Mouse (Mus musculus) CH12.LX (cell line): ENCODE measurements around the gene Asic2. TPM values are rescaled to one million over a fixed set of nuclear protein-coding genes. Genes with fewer than 3 reads are reported as not detected.

Source experiments
- DNase-seq: peaks from one replicate; pipeline ENCODE4 v3.0.0-alpha.2; 2013; ENCODE audit errors: extremely low read depth
- H3K27ac ChIP-seq: 2 replicates; pipeline ENCODE4 v1.5.1; 2012; ENCODE audit warnings: low read depth, mild to moderate bottlenecking, control low read depth, moderate library complexity; ENCODE audit not compliant: insufficient read depth
- H3K27me3 ChIP-seq: replicated peaks from 2 replicates; pipeline ENCODE3; 2012; ENCODE audit warnings: inconsistent platforms
- H3K36me3 ChIP-seq, 2 experiments: replicated peaks in 1 of 2; 2 replicates each; pipeline versions ENCODE3 to v1.6.1; 2012; ENCODE audit warnings: inconsistent platforms in 1 of 2, low read length in 1 of 2, mild to moderate bottlenecking in 1 of 2, mixed read lengths in 1 of 2, moderate library complexity in 1 of 2; ENCODE audit not compliant: control insufficient read depth in 1 of 2, insufficient read depth in 1 of 2
- H3K4me1 ChIP-seq, 2 experiments: 2 replicates each; pipeline ENCODE4 v1.6.1; 2012; ENCODE audit warnings: inconsistent platforms in 1 of 2, moderate library complexity in 1 of 2; ENCODE audit not compliant: insufficient read depth in 2 of 2, control insufficient read depth in 1 of 2
- H3K4me2 ChIP-seq: 2 replicates; pipeline ENCODE4 v1.6.1; 2012; ENCODE audit warnings: low read depth, mild to moderate bottlenecking, control low read depth; ENCODE audit not compliant: poor library complexity, insufficient read depth, severe bottlenecking
- H3K4me3 ChIP-seq, 3 experiments: fragments of 150-350 bp in 1 of 3; sonication (generic) in 1 of 3; replicated peaks in 1 of 3; 2 replicates each; pipeline versions ENCODE3 to v1.5.1; 2011 to 2012; ENCODE audit warnings: low read depth in 2 of 3, low read length in 2 of 3, mild to moderate bottlenecking in 2 of 3, moderate library complexity in 2 of 3, control low read depth in 1 of 3, improper control_type of control experiment in 1 of 3, inconsistent platforms in 1 of 3, mixed read lengths in 1 of 3; ENCODE audit not compliant: poor library complexity in 1 of 3
- H3K79me2 ChIP-seq: replicated peaks from 2 replicates; pipeline ENCODE4 v1.6.1; 2012; ENCODE audit warnings: mild to moderate bottlenecking, moderate library complexity; ENCODE audit not compliant: control insufficient read depth, poor library complexity, insufficient read depth, severe bottlenecking; ENCODE audit errors: extremely low read depth
- H3K9ac ChIP-seq: 2 replicates; pipeline ENCODE4 v1.6.1; 2012; ENCODE audit warnings: low read depth, mild to moderate bottlenecking, control low read depth, moderate library complexity; ENCODE audit not compliant: insufficient read depth
- H3K9me3 ChIP-seq: replicated peaks from 2 replicates; pipeline ENCODE3; 2012; ENCODE audit warnings: low read length, inconsistent platforms, mixed read lengths
- CHD1 ChIP-seq: IDR thresholded peaks from 2 replicates; pipeline ENCODE4 v1.6.1; 2012; ENCODE audit warnings: low read depth, low read length, improper control_type of control experiment, inconsistent platforms
- CTCF ChIP-seq, 2 experiments: IDR thresholded peaks in 1 of 2; conservative IDR thresholded peaks in 1 of 2; 2 replicates each; pipeline ENCODE4 v1.5.1; 2011 to 2012; ENCODE audit warnings: low read depth in 2 of 2, low read length in 2 of 2, improper control_type of control experiment in 1 of 2, inconsistent platforms in 1 of 2, mild to moderate bottlenecking in 1 of 2, moderate library complexity in 1 of 2
- ELF1 ChIP-seq: IDR thresholded peaks from 2 replicates; pipeline ENCODE4 v1.6.1; 2014; ENCODE audit warnings: low read depth, mild to moderate bottlenecking, inconsistent platforms, low read length, improper control_type of control experiment
- HCFC1 ChIP-seq: IDR thresholded peaks from 2 replicates; pipeline ENCODE4 v1.6.1; 2012; ENCODE audit warnings: low read depth, mild to moderate bottlenecking, inconsistent platforms, low read length, improper control_type of control experiment
- IRF4 ChIP-seq: IDR thresholded peaks from 2 replicates; pipeline ENCODE4 v1.6.1; 2014; ENCODE audit warnings: low read depth, mild to moderate bottlenecking, inconsistent platforms, low read length, improper control_type of control experiment
- JUND ChIP-seq: conservative IDR thresholded peaks from 2 replicates; pipeline ENCODE4 v1.6.1; 2011; ENCODE audit warnings: low read depth, low read length, improper control_type of control experiment
- KAT2A ChIP-seq: IDR thresholded peaks from 2 replicates; pipeline ENCODE4 v1.6.1; 2012; ENCODE audit warnings: low read length, improper control_type of control experiment, inconsistent platforms; ENCODE audit not compliant: insufficient replicate concordance
- MAZ ChIP-seq: IDR thresholded peaks from 2 replicates; pipeline ENCODE4 v1.6.1; 2012; ENCODE audit warnings: low read depth, mild to moderate bottlenecking, inconsistent platforms, low read length, improper control_type of control experiment, moderate library complexity
- NELFE ChIP-seq: IDR thresholded peaks from 2 replicates; pipeline ENCODE4 v1.6.1; 2011; ENCODE audit warnings: low read depth, low read length, improper control_type of control experiment
- PAX5 ChIP-seq: IDR thresholded peaks from 2 replicates; pipeline ENCODE4 v1.6.1; 2012; ENCODE audit warnings: low read length, inconsistent platforms, mixed read lengths
- POLR2A ChIP-seq: IDR thresholded peaks from 2 replicates; pipeline ENCODE4 v1.6.1; 2011; ENCODE audit warnings: low read depth, mild to moderate bottlenecking, improper control_type of control experiment, low read length
- POLR2AphosphoS2 ChIP-seq: IDR thresholded peaks from 2 replicates; pipeline ENCODE4 v1.6.1; 2011; ENCODE audit warnings: low read depth, low read length, improper control_type of control experiment
- RAD21 ChIP-seq: IDR thresholded peaks from 2 replicates; pipeline ENCODE4 v1.6.1; 2011; ENCODE audit warnings: low read depth, mild to moderate bottlenecking, low read length, improper control_type of control experiment, moderate library complexity
- SIN3A ChIP-seq: IDR thresholded peaks from 2 replicates; pipeline ENCODE4 v1.6.1; 2012; ENCODE audit warnings: low read length, improper control_type of control experiment, inconsistent platforms
- SMC3 ChIP-seq: IDR thresholded peaks from 2 replicates; pipeline ENCODE4 v1.6.1; 2011; ENCODE audit warnings: low read depth, low read length, improper control_type of control experiment
- TBP ChIP-seq: conservative IDR thresholded peaks from 2 replicates; pipeline ENCODE4 v1.6.1; 2011; ENCODE audit warnings: low read depth, low read length, improper control_type of control experiment
- TCF12 ChIP-seq: IDR thresholded peaks from 2 replicates; pipeline ENCODE4 v1.6.1; 2014; ENCODE audit warnings: low read depth, mild to moderate bottlenecking, inconsistent platforms, low read length, improper control_type of control experiment
- USF2 ChIP-seq: conservative IDR thresholded peaks from 2 replicates; pipeline ENCODE4 v1.6.1; 2011; ENCODE audit warnings: low read depth, low read length, improper control_type of control experiment
- ZC3H11A ChIP-seq: IDR thresholded peaks from 2 replicates; pipeline ENCODE4 v1.6.1; 2012; ENCODE audit warnings: low read depth, mild to moderate bottlenecking, inconsistent platforms, low read length, improper control_type of control experiment
- ZKSCAN1 ChIP-seq: IDR thresholded peaks from 2 replicates; pipeline ENCODE4 v1.6.1; 2012; ENCODE audit warnings: low read depth, inconsistent platforms, low read length, improper control_type of control experiment, borderline replicate concordance
- dilution Hi-C: fragments of 300-500 bp; cut with MboI; formaldehyde crosslinking; loops from 2 replicates; pipeline ENCODE4 v1.14.3; 2020; ENCODE audit warnings: low sequenced_read_pairs; ENCODE audit not compliant: extremely low pct_unique_long_range_greater_than_20kb, extremely low pct_ligation_motif_present
- in situ Hi-C: fragments of 300-500 bp; cut with MboI; formaldehyde crosslinking; loops from 3 replicates; pipeline ENCODE4 v1.14.3; 2019; ENCODE audit warnings: low sequenced_read_pairs, low pct_ligation_motif_present, low pct_unique_long_range_greater_than_20kb, mixed read lengths
- polyA plus RNA-seq: library from polyadenylated mRNA; unstranded; fragments of >175 nt; gene quantifications from 2 replicates; pipeline ENCODE4 v1.2.1, GENCODE M21; 2012; ENCODE audit warnings: low read depth; ENCODE audit not compliant: insufficient read length
- total RNA-seq, 2 experiments: library from RNA; depleted of rRNA; stranded (reverse); fragments of 300-350 nt in 1 of 2; fragments of >200 nt in 1 of 2; gene quantifications; 2 replicates each; pipeline ENCODE4 v1.2.3; 2012 to 2014

Asic2 gene
- total and polyA plus RNA-seq, 3 experiments = not detected

DNA sequence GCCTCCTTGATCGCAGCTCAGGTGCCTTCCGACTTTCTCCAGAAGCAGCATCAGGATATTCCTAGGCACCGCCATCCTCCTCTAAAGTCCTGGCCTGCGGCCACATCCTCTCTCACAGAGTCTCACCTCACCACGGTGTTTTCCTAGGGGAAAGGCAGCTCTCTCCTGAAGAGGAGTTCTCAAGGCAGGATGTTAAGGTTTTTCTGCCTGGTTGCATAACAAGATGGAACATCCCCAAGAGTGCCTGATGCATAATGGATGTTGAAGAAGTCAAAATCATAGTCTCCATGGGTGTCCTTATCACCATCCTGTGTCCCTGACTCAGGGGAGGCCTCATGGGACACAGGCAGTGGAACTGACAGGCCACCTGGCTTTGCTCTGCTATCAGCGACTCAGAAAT is 1060.4 kb downstream of the Asic2 start:
- Histone ChIP-seq H3K36me3 (no peaks in the 10 kb centered on the region), H3K9me3 (peaks cover 4% of the 10 kb centered on the region), H3K4me3 (no peak overlapping the region), H3K4me2 (no peak overlapping the region), H3K27ac (no peak overlapping the region), H3K9ac (no peak overlapping the region), H3K4me1 (no peaks in the 10 kb centered on the region), H3K79me2 (no peaks in the 10 kb centered on the region), H3K27me3 (peaks cover 90% of the 10 kb centered on the region)
- dilution Hi-C loops = no loop called here
- in situ Hi-C loops = loop anchor here (25.0 kb wide), 1 partner anchor 604 kb away; no protein-coding TSS in a partner anchor
- no peak for TF ChIP-seq USF2
- TF ChIP-seq ELF1 = no peak
- no peak for TF ChIP-seq ZC3H11A
- no peak for TF ChIP-seq TCF12
- TF ChIP-seq HCFC1 = no peak
- no peak for TF ChIP-seq PAX5
- no peak for TF ChIP-seq JUND
- TF ChIP-seq ZKSCAN1 = no peak
- TF ChIP-seq MAZ = no peak
- no peak for TF ChIP-seq SIN3A
- no peak for TF ChIP-seq KAT2A
- no peak for TF ChIP-seq CHD1
- no peak for TF ChIP-seq POLR2A
- no peak for TF ChIP-seq NELFE
- no peak for TF ChIP-seq RAD21
- no peak for TF ChIP-seq TBP
- no peak for TF ChIP-seq POLR2AphosphoS2
- TF ChIP-seq, all 38 proteins: peak for 0
- no peak for DNase-seq

DNA sequence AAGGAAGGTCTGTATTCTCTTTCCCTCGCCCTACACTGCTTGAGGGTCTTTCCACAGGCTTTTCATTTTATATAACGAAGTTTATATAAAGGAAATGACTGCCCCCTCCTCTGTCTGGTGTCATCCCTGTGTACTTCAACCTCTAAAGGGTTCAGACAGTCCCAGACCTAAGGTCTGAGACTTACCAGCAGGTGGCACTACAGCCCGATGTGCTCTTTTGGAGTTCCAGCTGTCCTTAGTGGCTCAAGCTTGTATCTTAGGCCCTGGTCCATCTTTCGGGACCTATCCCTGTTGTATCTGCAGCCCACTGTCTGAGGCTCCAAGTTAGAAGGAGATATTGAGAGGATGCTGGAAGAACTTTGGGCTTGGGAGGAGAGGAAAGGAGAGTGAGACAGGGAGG is 1061.8 kb downstream of the Asic2 start:
- Histone ChIP-seq H3K36me3 (no peaks in the 10 kb centered on the region), H3K27me3 (peaks cover 89% of the 10 kb centered on the region), H3K9me3 (peaks cover 4% of the 10 kb centered on the region), H3K9ac (no peak overlapping the region), H3K4me2 (no peak overlapping the region), H3K27ac (no peak overlapping the region), H3K4me3 (no peak overlapping the region), H3K79me2 (no peaks in the 10 kb centered on the region), H3K4me1 (no peaks in the 10 kb centered on the region)
- dilution Hi-C loops = no loop called here
- peak; percentile 51 for DNase-seq
- in situ Hi-C loops = loop anchor here (25.0 kb wide), 1 partner anchor 606 kb away; no protein-coding TSS in a partner anchor
- TF ChIP-seq RAD21 (peak; percentile 79), SMC3 (peak; percentile 76), NELFE (peak; percentile 30; the same call in 1 of the 2 replicates), CTCF (conservative IDR thresholded peaks at IDR 0.05 in 1 of 2, IDR thresholded peaks at IDR 0.05 in 1 of 2; ENCODE audit: low read depth in 2 of 2, low read length in 2 of 2) (peak; percentile 53 to 88; a peak in 2 of 4 replicates), IRF4 (no peak), PAX5 (no peak), POLR2AphosphoS2 (no peak)
